Comparison of ENCODE assay signal across 8 mouse cellular contexts in genomic region chr17:33919351-33920281, GRCm38 (mm10). TPM values are rescaled to one million over a fixed set of nuclear protein-coding genes. Genes with fewer than 3 reads are reported as not detected.
DNase-seq lines count a peak whose midpoint lies in the region; ATAC-seq and TF ChIP-seq lines count a peak whose summit lies in the region.

No protein-coding gene starts in this region.

- peak overlapping the region; percentile 78 for H3K27ac ChIP-seq in embryonic facial prominence, embryonic 12.5 days
- H3K27ac ChIP-seq in heart, embryonic 11.5 days (ENCODE audit: low read depth, low read length), result peak overlapping the region; percentile 71
- H3K27ac ChIP-seq in neural tube, embryonic 12.5 days, result 0 out of 2 replicates have a peak overlapping the region, but pooled peaks have one; percentile 27

- H3K4me3 ChIP-seq in embryonic facial prominence, embryonic 12.5 days, result peak overlapping the region; percentile 57
- peak overlapping the region; percentile 76 for H3K4me3 ChIP-seq in heart, embryonic 11.5 days (ENCODE audit: low read depth, low read length)
- H3K4me3 ChIP-seq in lung, adult 2 months (replicated peaks; ENCODE audit: extremely low read depth, low read depth, low read length), result peak overlapping the region; percentile 94
- peak overlapping the region; percentile 49 for H3K4me3 ChIP-seq in neural tube, embryonic 12.5 days

- TF ChIP-seq POLR2A in lung, adult 2 months (IDR thresholded peaks at IDR 0.05; ENCODE audit: borderline replicate concordance, extremely low read depth, low read depth, low read length), result peak; percentile 80; the same call in 1 of the 2 replicates

- peak overlapping the region; percentile 79 for H3K9ac ChIP-seq in embryonic facial prominence, embryonic 12.5 days
- H3K9ac ChIP-seq in heart, embryonic 11.5 days (ENCODE audit: low read depth, low read length), result peak overlapping the region; percentile 77
- peak overlapping the region; percentile 67 for H3K9ac ChIP-seq in neural tube, embryonic 12.5 days

- peak; percentile 90 for DNase-seq in adrenal gland, adult 8-10 months
- peak; percentile 92 for DNase-seq in kidney, adult 9 months
- peak; percentile 87 for DNase-seq in lung, adult 2 months
- peak; percentile 64 to 79 for DNase-seq in thymus, adult 18-20 months

- TF ChIP-seq CTCF in lung, adult 2 months (IDR thresholded peaks at IDR 0.05; ENCODE audit: insufficient read depth, low read length), result peak; percentile 14; the same call in 1 of the 2 replicates

- H3K4me1 ChIP-seq in embryonic facial prominence, embryonic 12.5 days, result peaks cover 30% of the 10 kb centered on the region
- peaks cover 23% of the 10 kb centered on the region for H3K4me1 ChIP-seq in heart, embryonic 11.5 days (ENCODE audit: control insufficient read depth, insufficient read depth, low read length)
- peaks cover 12% of the 10 kb centered on the region for H3K4me1 ChIP-seq in lung, adult 2 months (ENCODE audit: control insufficient read depth, insufficient read depth, low read length)
- peaks cover 35% of the 10 kb centered on the region for H3K4me1 ChIP-seq in neural tube, embryonic 12.5 days

- under 1% methylated on average over 52 of the region's 52 CpGs for WGBS in embryonic facial prominence, embryonic 12.5 days
- under 1% methylated on average over 52 of the region's 52 CpGs for WGBS in heart, embryonic 11.5 days (ENCODE audit: insufficient replicate concordance)
- under 1% methylated on average over 52 of the region's 52 CpGs for WGBS in lung, adult 2 months
- WGBS in neural tube, embryonic 12.5 days, result under 1% methylated on average over 52 of the region's 52 CpGs

- peak overlapping the region; percentile 98 for H3K4me2 ChIP-seq in embryonic facial prominence, embryonic 12.5 days (replicated peaks)
- peak overlapping the region; percentile 99 for H3K4me2 ChIP-seq in heart, embryonic 11.5 days
- peak overlapping the region; percentile 88 for H3K4me2 ChIP-seq in neural tube, embryonic 12.5 days (replicated peaks)

- ATAC-seq in CD4-positive, CD25-positive, alpha-beta regulatory T cell, adult 4 months, result peak; percentile 73
- ATAC-seq in embryonic facial prominence, embryonic 12.5 days (ENCODE audit: insufficient number of reproducible peaks, insufficient read depth, low FRiP score, low TSS enrichment), result no peak
- peak; percentile 58; the same call in 1 of the 2 replicates for ATAC-seq in heart, embryonic 11.5 days (replicated peaks; ENCODE audit: insufficient number of reproducible peaks, low FRiP score, low TSS enrichment)
- ATAC-seq in neural tube, embryonic 12.5 days (ENCODE audit: low FRiP score, low read depth), result no peak

- H3K27me3 ChIP-seq in embryonic facial prominence, embryonic 12.5 days, result 0 out of 2 replicates have a peak, but pooled peaks cover 2% of the 10 kb centered on the region
- H3K27me3 ChIP-seq in heart, embryonic 11.5 days (ENCODE audit: control insufficient read depth, insufficient read depth, low read length), result peaks cover 3% of the 10 kb centered on the region; the same call in 1 of the 2 replicates
- no peaks in the 10 kb centered on the region for H3K27me3 ChIP-seq in neural tube, embryonic 12.5 days (replicated peaks)

- no peaks in the 10 kb centered on the region for H3K9me3 ChIP-seq in embryonic facial prominence, embryonic 12.5 days
- H3K9me3 ChIP-seq in heart, embryonic 11.5 days (replicated peaks; ENCODE audit: control insufficient read depth, low read length), result no peaks in the 10 kb centered on the region
- no peaks in the 10 kb centered on the region for H3K9me3 ChIP-seq in neural tube, embryonic 12.5 days

- peaks cover 14% of the 10 kb centered on the region; the same call in 1 of the 2 replicates for H3K36me3 ChIP-seq in embryonic facial prominence, embryonic 12.5 days
- no peaks in the 10 kb centered on the region for H3K36me3 ChIP-seq in heart, embryonic 11.5 days (ENCODE audit: control insufficient read depth, insufficient read depth, low read length)
- peaks cover 10% of the 10 kb centered on the region for H3K36me3 ChIP-seq in neural tube, embryonic 12.5 days

RNA-seq across cellular contexts. Expression of gene Zbtb22, which starts 3.9 kb away (rescaled TPM):
- polyA plus RNA-seq in CD4-positive, CD25-positive, alpha-beta regulatory T cell, adult 4 months (2017; shearing (Covaris generic)), result 1 to 10 TPM; 3.6 to 3.8 TPM
- 10 to 100 TPM; 35.3 to 39.7 (median 37.5) TPM for total RNA-seq in adrenal gland, adult 8-10 months (2022)
- polyA plus RNA-seq in embryonic facial prominence, embryonic 12.5 days (2016; fragmentation: Nextera tagmentation; extraction: Ambion mirVana), result 21.6 and 21.9 TPM in 2 replicates
- 7.2 and 7.8 TPM in 2 replicates for polyA plus RNA-seq in heart, embryonic 11.5 days (2014; fragmentation: Nextera tagmentation; extraction: Ambion mirVana)
- 65.1 and 92.1 TPM in 2 replicates for polyA plus RNA-seq in lung, adult 2 months (2012; rRNA removed)
- polyA plus RNA-seq in neural tube, embryonic 12.5 days (2016; fragmentation: Nextera tagmentation; extraction: Ambion mirVana), result 21.9 and 24.1 TPM in 2 replicates

RNA-seq across cellular contexts. Expression of gene Tapbp, which starts 3.9 kb away (rescaled TPM):
- 100 to 1,000 TPM; 348 to 555 TPM for polyA plus RNA-seq in CD4-positive, CD25-positive, alpha-beta regulatory T cell, adult 4 months (2017; shearing (Covaris generic))
- total RNA-seq in adrenal gland, adult 8-10 months (2022), result 100 to 1,000 TPM; 195 to 259 (median 213) TPM
- 20.0 and 25.0 TPM in 2 replicates for polyA plus RNA-seq in embryonic facial prominence, embryonic 12.5 days (2016; fragmentation: Nextera tagmentation; extraction: Ambion mirVana)
- 22.0 and 23.4 TPM in 2 replicates for polyA plus RNA-seq in heart, embryonic 11.5 days (2014; fragmentation: Nextera tagmentation; extraction: Ambion mirVana)
- 225 and 249 TPM in 2 replicates for polyA plus RNA-seq in lung, adult 2 months (2012; rRNA removed)
- 23.6 and 23.9 TPM in 2 replicates for polyA plus RNA-seq in neural tube, embryonic 12.5 days (2016; fragmentation: Nextera tagmentation; extraction: Ambion mirVana)

RNA-seq across cellular contexts. Expression of gene Rgl2, which starts 9.7 kb away (rescaled TPM):
- 10 to 100 TPM; 30.2 to 31.4 TPM for polyA plus RNA-seq in CD4-positive, CD25-positive, alpha-beta regulatory T cell, adult 4 months (2017; shearing (Covaris generic))
- 10 to 100 TPM; 42.1 to 76.2 (median 60.1) TPM for total RNA-seq in adrenal gland, adult 8-10 months (2022)
- polyA plus RNA-seq in embryonic facial prominence, embryonic 12.5 days (2016; fragmentation: Nextera tagmentation; extraction: Ambion mirVana), result 60.9 and 64.8 TPM in 2 replicates
- 25.8 and 27.8 TPM in 2 replicates for polyA plus RNA-seq in heart, embryonic 11.5 days (2014; fragmentation: Nextera tagmentation; extraction: Ambion mirVana)
- polyA plus RNA-seq in lung, adult 2 months (2012; rRNA removed), result 247 and 272 TPM in 2 replicates
- polyA plus RNA-seq in neural tube, embryonic 12.5 days (2016; fragmentation: Nextera tagmentation; extraction: Ambion mirVana), result 64.3 and 68.1 TPM in 2 replicates

RNA-seq across cellular contexts. Expression of gene Daxx, which starts 10.4 kb away (rescaled TPM):
- 100 to 1,000 TPM; 117 to 200 TPM for polyA plus RNA-seq in CD4-positive, CD25-positive, alpha-beta regulatory T cell, adult 4 months (2017; shearing (Covaris generic))
- 10 to 100 TPM; 30.2 to 36.2 (median 33.8) TPM for total RNA-seq in adrenal gland, adult 8-10 months (2022)
- polyA plus RNA-seq in embryonic facial prominence, embryonic 12.5 days (2016; fragmentation: Nextera tagmentation; extraction: Ambion mirVana), result 70.1 and 72.8 TPM in 2 replicates
- 26.4 and 37.0 TPM in 2 replicates for polyA plus RNA-seq in heart, embryonic 11.5 days (2014; fragmentation: Nextera tagmentation; extraction: Ambion mirVana)
- polyA plus RNA-seq in lung, adult 2 months (2012; rRNA removed), result 33.7 and 35.9 TPM in 2 replicates
- 60.3 and 62.1 TPM in 2 replicates for polyA plus RNA-seq in neural tube, embryonic 12.5 days (2016; fragmentation: Nextera tagmentation; extraction: Ambion mirVana)

RNA-seq across cellular contexts. Expression of gene Platr17, which starts 14.7 kb away (rescaled TPM):
- 1 to 10 TPM; 2.0 to 3.1 TPM for polyA plus RNA-seq in CD4-positive, CD25-positive, alpha-beta regulatory T cell, adult 4 months (2017; shearing (Covaris generic))
- total RNA-seq in adrenal gland, adult 8-10 months (2022), result not detected
- polyA plus RNA-seq in embryonic facial prominence, embryonic 12.5 days (2016; fragmentation: Nextera tagmentation; extraction: Ambion mirVana), result 0.35 and 0.38 TPM in 2 replicates
- not detected in 2 replicates for polyA plus RNA-seq in heart, embryonic 11.5 days (2014; fragmentation: Nextera tagmentation; extraction: Ambion mirVana)
- polyA plus RNA-seq in lung, adult 2 months (2012; rRNA removed), result 0.33 and 0.41 TPM in 2 replicates
- not detected in 2 replicates for polyA plus RNA-seq in neural tube, embryonic 12.5 days (2016; fragmentation: Nextera tagmentation; extraction: Ambion mirVana)

Comparison
In these comparisons a context has a peak if more than half of its experiments do, and no peak if none do; other contexts are left out.
1. ATAC-seq: peak in CD4-positive, CD25-positive, alpha-beta regulatory T cell, adult 4 months (single experiment) and heart, embryonic 11.5 days (single experiment); none in embryonic facial prominence, embryonic 12.5 days (single experiment) and neural tube, embryonic 12.5 days (single experiment).
2. H3K27ac ChIP-seq: peak in every context shown above with its lines; median percentile 78 in embryonic facial prominence, embryonic 12.5 days; 71 in heart, embryonic 11.5 days; 27 in neural tube, embryonic 12.5 days.
3. Peak in every context shown above with its lines, with median percentiles within 50 percentile points of each other: DNase-seq, H3K4me2 ChIP-seq, H3K4me3 ChIP-seq and H3K9ac ChIP-seq.